Mouse (Mus musculus) kidney, adult 11 months (tissue): Measurements from ENCODE around the gene Gli2.

ENCODE experiments used
- DNase-seq: peaks from one replicate; pipeline ENCODE4 v3.0.0; 2022

Gene Gli2

DNA sequence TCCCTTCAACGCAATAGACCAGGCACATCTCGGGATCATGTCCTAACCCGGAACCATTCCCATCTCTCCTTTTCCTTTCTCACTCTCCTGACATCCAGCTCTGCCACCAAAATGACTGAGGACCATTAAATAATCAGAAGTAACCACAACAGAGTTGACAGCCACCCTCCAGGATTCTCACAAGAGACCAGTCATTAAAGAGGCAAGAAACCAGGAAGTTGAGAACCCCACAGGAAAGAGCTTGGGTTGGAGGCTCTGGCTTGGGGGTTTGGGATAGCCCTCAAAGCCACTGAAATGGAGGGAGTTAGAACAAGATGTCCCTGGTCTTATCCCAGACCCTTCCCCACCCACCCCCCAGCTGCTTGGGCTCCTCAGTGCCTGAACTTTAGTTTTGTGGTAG lies 265.9 kb downstream of the Gli2 start:
- DNase-seq = no peak
